Mouse (Mus musculus) heart, adult 2 months (tissue): ENCODE measurements around the gene Cd19. TPM values are rescaled to one million over a fixed set of nuclear protein-coding genes. Genes with fewer than 3 reads are reported as not detected.
"Not testable (repeated sequence)": the region's sequence is repeated elsewhere in the genome, so short reads cannot be mapped to it uniquely, and the experiment has no call there.

Source experiments
- DNase-seq, 2 experiments: peaks; one replicate each; pipeline ENCODE4 v3.0.0; 2021
- H3K27ac ChIP-seq: fragments of 200-600 bp; 2 replicates; pipeline ENCODE4 v1.8.1; 2022
- H3K27me3 ChIP-seq: fragments of 200-500 bp; 2 replicates; pipeline ENCODE4 v1.6.1; 2012; ENCODE audit warnings: mild to moderate bottlenecking, low read length, inconsistent platforms, mixed read lengths; ENCODE audit not compliant: control insufficient read depth, insufficient read depth
- H3K36me3 ChIP-seq: fragments of 200-500 bp; 2 replicates; pipeline ENCODE4 v1.6.1; 2012; ENCODE audit warnings: low read length, inconsistent platforms; ENCODE audit not compliant: control insufficient read depth, insufficient read depth
- H3K4me1 ChIP-seq: fragments of 200-500 bp; 2 replicates; pipeline ENCODE4 v1.6.1; 2011; ENCODE audit warnings: low read length; ENCODE audit not compliant: control insufficient read depth, insufficient read depth
- H3K4me3 ChIP-seq: fragments of 200-600 bp; 2 replicates; pipeline ENCODE4 v1.8.1; 2022
- H3K79me2 ChIP-seq: fragments of 200-500 bp; replicated peaks from 2 replicates; pipeline ENCODE4 v1.6.1; 2012; ENCODE audit warnings: mild to moderate bottlenecking, inconsistent platforms, low read length, moderate library complexity, mixed read lengths; ENCODE audit not compliant: control insufficient read depth, insufficient read depth
- H3K9ac ChIP-seq: fragments of 200-500 bp; 2 replicates; pipeline ENCODE4 v1.6.1; 2012; ENCODE audit warnings: low read depth, mild to moderate bottlenecking, control low read depth, inconsistent platforms, low read length, mixed read lengths
- CTCF ChIP-seq: fragments of 200-600 bp; IDR thresholded peaks from 2 replicates; pipeline ENCODE4 v1.8.1; 2022; ENCODE audit warnings: antibody characterized with exemption, mild to moderate bottlenecking, moderate library complexity
- EP300 ChIP-seq: fragments of 200-500 bp; IDR thresholded peaks from 2 replicates; pipeline ENCODE4 v1.6.1; 2011; ENCODE audit warnings: low read depth, low read length, control low read depth; ENCODE audit not compliant: insufficient read depth
- POLR2A ChIP-seq: fragments of 200-500 bp; IDR thresholded peaks from 2 replicates; pipeline ENCODE4 v1.6.1; 2011; ENCODE audit warnings: mild to moderate bottlenecking, low read depth, low read length, control low read depth; ENCODE audit not compliant: insufficient read depth
- WGBS: fragments of 180-500 bp; shearing (Covaris S2); methylation state at CpG from one replicate; pipeline ENCODE4 v1.1.7; 2018; 5-methylcytosine and 5-hydroxymethylcytosine counted together
- intact Hi-C: fragments of 180-260 bp; cut with DNase I; formaldehyde crosslinking; loops from one replicate; pipeline ENCODE4 v1.15.1; 2025
- polyA plus RNA-seq: library from polyadenylated mRNA; depleted of rRNA; stranded (reverse); fragments of >200 nt; gene quantifications from 2 replicates; pipeline ENCODE4 v1.2.3, GENCODE M21; 2012
- total RNA-seq, 2 experiments: library from RNA; stranded (reverse); gene quantifications; 2 replicates each; pipeline ENCODE4 v1.2.3; 2021

Cd19 gene
- total and polyA plus RNA-seq, 3 experiments, result 0.37 to 4.6 (median 1.9) TPM

DNA sequence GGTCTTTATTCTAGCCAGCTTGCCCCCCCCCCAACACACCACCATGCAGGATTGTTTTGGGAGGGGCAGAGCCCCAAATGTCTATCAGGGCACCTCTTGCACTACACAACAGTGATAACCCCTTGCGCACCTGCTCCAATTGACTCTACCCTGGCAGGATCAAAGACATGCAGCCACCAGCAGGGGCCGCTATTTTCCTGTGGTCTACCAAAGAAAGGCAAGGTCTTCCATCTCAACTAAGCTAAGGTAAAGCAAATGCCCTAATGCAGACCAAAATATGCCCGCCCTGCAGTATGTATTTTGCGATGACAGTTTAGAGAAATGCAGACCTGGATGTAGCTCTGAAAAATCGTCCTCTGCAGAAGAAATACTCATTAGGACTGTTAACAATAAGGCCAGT lies 15.1 kb downstream of the Cd19 start:
- peak; percentile 93 for TF ChIP-seq CTCF
- peak; percentile 50; the same call in 1 of the 2 replicates for TF ChIP-seq EP300
- TF ChIP-seq POLR2A, result no peak
- 4% methylated on average over 5 of the region's 5 CpGs for WGBS
- Histone ChIP-seq H3K4me1 (peaks cover 4% of the 10 kb centered on the region), H3K36me3 (no peaks in the 10 kb centered on the region), H3K27ac (no peak overlapping the region), H3K27me3 (no peaks in the 10 kb centered on the region), H3K9ac (no peak overlapping the region), H3K79me2 (no peaks in the 10 kb centered on the region), H3K4me3 (no peak overlapping the region)
- intact Hi-C loops, result loop anchor here (1.0 to 10.0 kb wide), 6 partner anchors 29 to 295 kb away; partner anchors contain the start of genes Bola2, Rabep2 and Slx1b
- DNase-seq, result peak; percentile 79 to 85

DNA sequence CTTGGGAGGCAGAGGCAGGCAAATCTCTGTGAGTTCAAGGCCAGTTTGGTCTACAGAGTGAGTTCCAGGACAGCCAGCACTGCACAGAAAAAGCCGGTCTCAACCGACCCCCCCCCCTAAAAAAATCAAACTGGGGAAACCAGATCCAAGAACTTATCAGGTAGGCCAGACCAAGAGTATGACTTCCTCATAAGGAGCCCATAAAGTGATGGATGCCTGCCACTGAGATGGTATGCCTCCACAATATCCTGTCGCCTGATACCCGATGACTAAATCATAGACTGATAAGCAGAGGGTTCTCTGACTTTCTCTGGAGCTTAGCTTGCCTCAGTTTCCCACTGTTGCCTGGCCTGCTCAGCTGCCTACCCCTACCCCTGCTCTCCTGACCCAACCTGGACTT lies 16.9 kb downstream of the Cd19 start:
- TF ChIP-seq POLR2A (no peak), EP300 (no peak), CTCF (no peak)
- Histone ChIP-seq H3K36me3 (no peaks in the 10 kb centered on the region), H3K4me1 (peaks cover 4% of the 10 kb centered on the region), H3K27ac (no peak overlapping the region), H3K4me3 (no peak overlapping the region), H3K27me3 (no peaks in the 10 kb centered on the region), H3K79me2 (no peaks in the 10 kb centered on the region), H3K9ac (no peak overlapping the region)
- intact Hi-C loops, result loop anchor here (2.0 to 10.0 kb wide), 5 partner anchors 31 to 297 kb away; partner anchors contain the start of genes Bola2, Rabep2 and Slx1b
- no peak for DNase-seq
- 87% methylated on average over 4 of the region's 4 CpGs for WGBS

DNA sequence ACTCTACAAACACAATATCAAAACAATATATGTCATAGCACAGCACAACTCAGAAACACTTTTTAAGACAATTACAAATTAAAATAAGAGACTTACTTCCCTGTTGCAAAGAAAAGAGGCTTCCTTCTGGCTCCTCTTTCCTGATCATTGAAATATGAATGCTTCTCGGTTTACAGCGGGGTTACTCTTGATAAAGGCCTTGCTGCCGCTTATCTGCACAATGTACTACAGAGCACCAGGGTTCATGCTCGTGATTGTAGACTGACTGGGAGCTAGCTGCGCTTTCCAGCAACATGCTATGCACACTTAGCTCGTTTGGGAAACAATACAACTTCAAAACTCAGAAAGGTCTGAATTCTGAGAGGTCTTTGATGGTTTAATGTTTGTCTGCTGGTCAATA lies 17.5 kb downstream of the Cd19 start:
- TF ChIP-seq POLR2A, result no peak
- no peak for TF ChIP-seq EP300
- TF ChIP-seq CTCF, result no peak
- WGBS, result 37% methylated on average over 6 of the region's 6 CpGs
- H3K4me3 ChIP-seq, result no peak overlapping the region

DNA sequence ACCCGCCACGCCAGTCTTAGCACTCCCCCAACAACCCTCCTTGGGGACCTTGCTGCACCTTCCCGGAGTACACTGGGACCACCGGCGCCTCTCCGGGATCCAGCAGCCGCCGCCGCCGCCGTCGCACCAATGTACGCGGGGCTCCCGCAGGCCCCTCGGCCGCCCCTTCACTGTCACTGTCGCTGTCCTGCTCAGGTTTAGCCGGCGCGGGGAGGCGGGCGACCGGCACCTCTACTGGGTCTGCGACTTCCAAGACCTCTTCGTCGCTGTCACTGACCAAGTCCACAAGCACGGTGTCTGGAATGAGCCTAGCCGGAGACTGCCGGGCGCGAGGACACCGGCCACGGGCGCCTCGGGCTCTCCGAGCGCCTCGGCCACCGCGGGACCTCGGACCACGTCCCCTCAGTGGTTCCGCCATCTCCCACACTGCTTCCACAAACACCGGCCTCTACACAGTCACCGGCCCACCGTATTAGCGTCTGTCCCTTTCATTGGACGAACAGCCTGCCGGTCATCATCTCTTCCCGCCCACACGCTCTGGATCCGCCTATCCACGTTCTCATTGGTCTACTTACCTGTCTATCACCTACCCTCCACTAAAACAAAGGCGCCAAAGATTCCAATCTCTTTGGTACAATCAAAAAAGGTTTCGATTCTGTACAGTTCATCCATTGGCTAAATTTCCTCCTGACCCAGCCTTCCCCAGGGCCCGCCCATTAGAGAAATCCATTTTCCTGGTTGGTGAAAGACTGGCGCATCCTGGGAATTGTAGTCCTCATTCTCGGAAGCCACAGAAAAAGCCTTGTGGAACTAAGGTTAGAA lies 18.2 kb downstream of the Cd19 start, which contains the start of gene Nfatc2ip:
Gene Nfatc2ip (minus strand): TSS at position 440 of the 822 bp plus-strand sequence.
- peak within 1 kb of the TSS; percentile 80 for H3K27ac ChIP-seq
- no peaks in the 10 kb centered on the region for H3K27me3 ChIP-seq
- TF ChIP-seq CTCF, result no peak
- peak; percentile 93 for TF ChIP-seq POLR2A
- peak; percentile 96 for DNase-seq
- under 1% methylated on average over 59 of the region's 59 CpGs for WGBS
- H3K4me1 ChIP-seq, result peaks cover 4% of the 10 kb centered on the region
- peak within 1 kb of the TSS; percentile 76 for H3K9ac ChIP-seq
- H3K79me2 ChIP-seq, result no peaks in the 10 kb centered on the region
- H3K4me3 ChIP-seq, result peak within 1 kb of the TSS; percentile 96
- intact Hi-C loops, result loop anchor here (5.0 to 10.0 kb wide), 3 partner anchors 71 to 298 kb away; partner anchors contain the start of genes Bola2 and Slx1b
- H3K36me3 ChIP-seq, result no peaks in the 10 kb centered on the region

More for the DNA sequence above, 17.5 kb downstream of the Cd19 start:
- Histone ChIP-seq H3K27ac (peak overlapping the region; percentile 21; the same call in 1 of the 2 replicates), H3K36me3 (no peaks in the 10 kb centered on the region), H3K9ac (no peak overlapping the region), H3K4me1 (peaks cover 4% of the 10 kb centered on the region), H3K79me2 (no peaks in the 10 kb centered on the region), H3K27me3 (no peaks in the 10 kb centered on the region)
- no peak for DNase-seq
- intact Hi-C loops, result loop anchor here (5.0 to 10.0 kb wide), 3 partner anchors 70 to 298 kb away; partner anchors contain the start of genes Bola2 and Slx1b

DNA sequence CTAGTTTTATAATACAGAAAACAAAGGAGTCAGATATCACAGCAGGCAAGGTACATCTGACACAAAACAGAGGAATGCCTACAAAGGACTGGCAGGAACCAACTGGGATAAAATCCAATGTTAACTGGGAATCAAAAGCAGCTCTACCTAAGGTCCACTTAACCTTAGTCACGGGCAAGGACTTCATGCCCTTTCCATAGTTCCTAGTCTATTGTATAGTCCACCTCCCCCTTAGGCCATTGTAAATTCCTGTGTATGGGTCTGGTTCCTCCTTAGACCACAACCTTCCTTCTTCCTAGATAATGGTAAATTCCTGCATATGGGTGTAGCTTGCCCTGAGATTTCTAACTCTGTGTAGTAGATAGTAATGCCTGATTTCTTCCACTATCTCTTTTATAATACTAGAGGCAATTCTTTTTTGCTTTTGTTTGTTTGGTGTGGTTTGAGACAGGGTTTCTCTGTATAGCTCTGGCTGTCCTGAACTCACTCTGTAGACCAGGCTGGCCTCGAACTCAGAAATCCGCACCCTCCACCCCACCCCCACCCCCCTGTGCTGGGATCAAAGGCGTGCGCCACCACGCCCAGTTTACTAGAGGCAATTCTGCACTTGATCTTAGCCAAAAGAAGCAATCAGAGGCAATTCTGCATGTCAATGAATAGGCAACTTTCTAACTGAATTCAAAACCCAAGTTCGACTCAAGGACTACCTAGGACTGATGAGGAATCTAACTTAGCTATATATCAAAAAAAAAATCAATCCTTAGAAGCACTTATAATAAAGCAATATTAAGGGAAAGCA lies 22.4 kb downstream of the Cd19 start:
- not testable (repeated sequence) for H3K79me2 ChIP-seq, H3K27me3 ChIP-seq, H3K4me1 ChIP-seq, H3K9ac ChIP-seq, H3K4me3 ChIP-seq, DNase-seq, H3K36me3 ChIP-seq, H3K27ac ChIP-seq
- intact Hi-C loops, result loop anchor here (10.0 kb wide), 1 partner anchor 303 kb away; the partner anchor contains the start of genes Bola2 and Slx1b
- 93% methylated on average over 7 of the region's 7 CpGs for WGBS

DNA sequence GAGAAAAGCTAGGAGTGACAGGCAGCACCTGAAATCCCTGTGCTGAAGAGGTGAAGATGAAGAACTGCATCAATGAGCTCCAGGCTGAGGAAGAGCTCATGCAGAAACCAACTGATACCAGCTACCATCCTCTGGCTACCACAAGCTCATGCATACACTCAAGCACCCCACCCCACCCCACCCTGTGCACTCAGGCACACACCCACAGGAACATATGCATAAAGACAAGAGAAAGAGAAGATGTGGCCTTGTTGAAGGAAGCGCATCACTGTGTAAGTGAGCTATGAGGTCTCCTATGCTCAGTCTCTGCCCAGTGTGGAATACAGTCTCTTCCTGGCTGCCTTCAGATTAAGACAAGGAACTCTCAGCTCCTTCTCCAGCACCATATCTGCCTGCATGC lies 26.5 kb downstream of the Cd19 start:
- Histone ChIP-seq H3K36me3 (no peaks in the 10 kb centered on the region), H3K27me3 (no peaks in the 10 kb centered on the region), H3K4me3 (no peak overlapping the region), H3K9ac (no peak overlapping the region), H3K27ac (no peak overlapping the region), H3K79me2 (no peaks in the 10 kb centered on the region), H3K4me1 (no peaks in the 10 kb centered on the region)
- intact Hi-C loops, result no loop called here
- DNase-seq, result no peak
- 100% methylated on average over 1 of the region's 1 CpGs for WGBS
- TF ChIP-seq EP300, result no peak
- TF ChIP-seq CTCF, result no peak
- no peak for TF ChIP-seq POLR2A
